Mouse (Mus musculus): ENCODE data around the gene Ppid. TPM values are rescaled to one million over a fixed set of nuclear protein-coding genes. Genes with fewer than 3 reads are reported as not detected.

Gene Ppid
- polyA plus RNA-seq, 1 experiment = 5.0 TPM

GRCm38 (mm10) chr3:79627484-79628181 is 36.5 kb downstream of the Ppid start:
- H3K36me3 ChIP-seq (ENCODE audit: control insufficient read depth, insufficient read depth, low read length) = peaks cover 2% of the 10 kb centered on the region; the same call in 1 of the 2 replicates
- peak overlapping the region; percentile 81 for H3K4me3 ChIP-seq (ENCODE audit: extremely low read depth, insufficient read depth, insufficient read length)
- DNase-seq (ENCODE audit: low read depth in 1 of 2, low spot score in 2 of 2) = peak in 1 of 2 experiments; percentile 8
- H3K27me3 ChIP-seq (ENCODE audit: control insufficient read depth, insufficient read depth, low read length) = no peaks in the 10 kb centered on the region
- peaks cover 3% of the 10 kb centered on the region; the same call in 1 of the 2 replicates for H3K4me1 ChIP-seq (ENCODE audit: control insufficient read depth, insufficient read depth, insufficient read length)
- no peak overlapping the region for H3K27ac ChIP-seq (ENCODE audit: insufficient read depth, low read length)
- TF ChIP-seq POLR2A (IDR thresholded peaks at IDR 0.05; ENCODE audit: low read depth, low read length) = no peak
- no peak for TF ChIP-seq CTCF (IDR thresholded peaks at IDR 0.05; ENCODE audit: extremely low read depth, insufficient read depth, insufficient read length, insufficient replicate concordance)
- 9% methylated on average over 10 of the region's 10 CpGs for WGBS

GRCm38 (mm10) chr3:79628182-79628560 is 37.0 kb downstream of the Ppid start:
- WGBS = under 1% methylated on average over 9 of the region's 9 CpGs
- H3K27ac ChIP-seq (ENCODE audit: insufficient read depth, low read length) = peak overlapping the region; percentile 76
- no peaks in the 10 kb centered on the region for H3K36me3 ChIP-seq (ENCODE audit: control insufficient read depth, insufficient read depth, low read length)
- TF ChIP-seq POLR2A (IDR thresholded peaks at IDR 0.05; ENCODE audit: low read depth, low read length) (no peak), CTCF (IDR thresholded peaks at IDR 0.05; ENCODE audit: extremely low read depth, insufficient read depth, insufficient read length, insufficient replicate concordance) (no peak)
- peak in 1 of 2 experiments; percentile 8 for DNase-seq (ENCODE audit: low read depth in 1 of 2, low spot score in 2 of 2)
- H3K4me1 ChIP-seq (ENCODE audit: control insufficient read depth, insufficient read depth, insufficient read length) = peaks cover 3% of the 10 kb centered on the region; the same call in 1 of the 2 replicates
- H3K4me3 ChIP-seq (ENCODE audit: extremely low read depth, insufficient read depth, insufficient read length) = peak overlapping the region; percentile 81
- no peaks in the 10 kb centered on the region for H3K27me3 ChIP-seq (ENCODE audit: control insufficient read depth, insufficient read depth, low read length)

- Histone ChIP-seq H3K36me3 (ENCODE audit: control insufficient read depth, insufficient read depth, low read length) (no peaks in the 10 kb centered on the region), H3K27ac (ENCODE audit: insufficient read depth, low read length) (peak within 1 kb of the TSS; percentile 76), H3K4me1 (ENCODE audit: control insufficient read depth, insufficient read depth, insufficient read length) (peaks cover 3% of the 10 kb centered on the region; the same call in 1 of the 2 replicates), H3K27me3 (ENCODE audit: control insufficient read depth, insufficient read depth, low read length) (no peaks in the 10 kb centered on the region), H3K4me3 (ENCODE audit: extremely low read depth, insufficient read depth, insufficient read length) (peak within 1 kb of the TSS; percentile 81)
- no peak for TF ChIP-seq CTCF (IDR thresholded peaks at IDR 0.05; ENCODE audit: extremely low read depth, insufficient read depth, insufficient read length, insufficient replicate concordance)
- TF ChIP-seq POLR2A (IDR thresholded peaks at IDR 0.05; ENCODE audit: low read depth, low read length) = peak; percentile 53
- peak; percentile 88 to 99 for DNase-seq (ENCODE audit: low read depth in 1 of 2, low spot score in 2 of 2)
- under 1% methylated on average over 60 of the region's 60 CpGs for WGBS
Observed at GRCm38 (mm10) chr3:79628561-79629415, 37.6 kb downstream of the Ppid start, which contains the start of gene 4930579G24Rik. TSS of gene 4930579G24Rik (plus strand) at chr3:79629079.

GRCm38 (mm10) chr3:79629416-79629730 is 38.2 kb downstream of the Ppid start, which contains the start of gene Etfdh:
TSS of gene Etfdh (minus strand) at chr3:79629500.
- no peak for DNase-seq (ENCODE audit: low read depth in 1 of 2, low spot score in 2 of 2)
- WGBS = 2% methylated on average over 11 of the region's 11 CpGs
- Histone ChIP-seq H3K4me1 (ENCODE audit: control insufficient read depth, insufficient read depth, insufficient read length) (peaks cover 3% of the 10 kb centered on the region; the same call in 1 of the 2 replicates), H3K36me3 (ENCODE audit: control insufficient read depth, insufficient read depth, low read length) (no peaks in the 10 kb centered on the region), H3K4me3 (ENCODE audit: extremely low read depth, insufficient read depth, insufficient read length) (peak within 1 kb of the TSS; percentile 81), H3K27ac (ENCODE audit: insufficient read depth, low read length) (peak within 1 kb of the TSS; percentile 76), H3K27me3 (ENCODE audit: control insufficient read depth, insufficient read depth, low read length) (no peaks in the 10 kb centered on the region)
- TF ChIP-seq POLR2A (IDR thresholded peaks at IDR 0.05; ENCODE audit: low read depth, low read length) = no peak
- TF ChIP-seq CTCF (IDR thresholded peaks at IDR 0.05; ENCODE audit: extremely low read depth, insufficient read depth, insufficient read length, insufficient replicate concordance) = no peak

- TF ChIP-seq POLR2A (IDR thresholded peaks at IDR 0.05; ENCODE audit: low read depth, low read length) (no peak), CTCF (IDR thresholded peaks at IDR 0.05; ENCODE audit: extremely low read depth, insufficient read depth, insufficient read length, insufficient replicate concordance) (no peak)
- Histone ChIP-seq H3K27me3 (ENCODE audit: control insufficient read depth, insufficient read depth, low read length) (0 out of 2 replicates have a peak, but pooled peaks cover 1% of the 10 kb centered on the region), H3K36me3 (ENCODE audit: control insufficient read depth, insufficient read depth, low read length) (no peaks in the 10 kb centered on the region), H3K4me1 (ENCODE audit: control insufficient read depth, insufficient read depth, insufficient read length) (no peaks in the 10 kb centered on the region), H3K4me3 (ENCODE audit: extremely low read depth, insufficient read depth, insufficient read length) (no peak overlapping the region), H3K27ac (ENCODE audit: insufficient read depth, low read length) (no peak overlapping the region)
- WGBS = 93% methylated on average over 6 of the region's 6 CpGs
- DNase-seq (ENCODE audit: low read depth in 1 of 2, low spot score in 2 of 2) = no peak
Observed at GRCm38 (mm10) chr3:79652129-79652528, 61.0 kb downstream of the Ppid start.

Other genes starting within 250 kb of the Ppid start
- 2.6 and 3.1 TPM in 2 replicates for gene Fnip2, start 23.5 kb upstream of the Ppid start, polyA plus RNA-seq (2012; rRNA removed)
- 1.3 and 1.9 TPM in 2 replicates for gene 4930579G24Rik, start 37.7 kb downstream of the Ppid start, polyA plus RNA-seq (2012; rRNA removed)
- gene Etfdh, start 38.2 kb downstream of the Ppid start, polyA plus RNA-seq (2012; rRNA removed) = 20.3 and 44.9 TPM in 2 replicates
- 0.09 and 0.14 TPM in 2 replicates for gene Rxfp1, start 146.5 kb downstream of the Ppid start, polyA plus RNA-seq (2012; rRNA removed)